Mouse (Mus musculus) G1E (cell line): ENCODE measurements around the gene Atp2b2.

Experiments used
- CTCF ChIP-seq: IDR thresholded peaks from 2 replicates; pipeline ENCODE4 v1.5.1; 2012; ENCODE audit warnings: low read depth, low read length, inconsistent platforms, mixed read lengths
- GATA1 ChIP-seq: IDR thresholded peaks from 2 replicates; pipeline ENCODE4 v1.6.1; 2012; ENCODE audit warnings: borderline replicate concordance, low read length, inconsistent platforms, mixed read lengths
- POLR2AphosphoS5 ChIP-seq: IDR thresholded peaks from 2 replicates; pipeline ENCODE4 v1.6.1; 2012; ENCODE audit warnings: low read depth, low read length, inconsistent platforms; ENCODE audit not compliant: insufficient replicate concordance

DNA sequence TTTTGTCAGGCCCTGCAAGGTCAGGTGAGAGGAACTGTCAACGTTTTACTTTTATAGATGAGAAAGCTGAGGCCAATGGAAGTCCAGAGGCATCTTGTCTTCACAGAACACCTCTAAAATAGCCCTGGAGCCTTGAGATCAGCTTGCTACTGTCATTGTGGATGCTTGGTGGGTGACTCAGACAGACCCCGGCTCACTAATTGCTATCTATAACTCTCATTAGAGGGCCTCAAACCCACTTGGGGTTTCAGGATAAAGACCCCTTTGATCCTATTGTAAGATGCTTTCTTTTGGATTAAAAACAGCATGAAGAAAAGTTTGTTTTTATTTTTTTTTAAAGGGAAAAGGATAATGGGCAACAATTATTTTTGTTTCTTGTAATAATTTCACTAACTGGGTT is 243.5 kb downstream of the Atp2b2 start:
- TF ChIP-seq CTCF (no peak), GATA1 (no peak), POLR2AphosphoS5 (no peak)
